Mouse (Mus musculus): Measurements from ENCODE around the gene Fev. TPM values are rescaled to one million over a fixed set of nuclear protein-coding genes. Genes with fewer than 3 reads are reported as not detected.

The Fev gene
- total RNA-seq (2023), result not detected

DNA sequence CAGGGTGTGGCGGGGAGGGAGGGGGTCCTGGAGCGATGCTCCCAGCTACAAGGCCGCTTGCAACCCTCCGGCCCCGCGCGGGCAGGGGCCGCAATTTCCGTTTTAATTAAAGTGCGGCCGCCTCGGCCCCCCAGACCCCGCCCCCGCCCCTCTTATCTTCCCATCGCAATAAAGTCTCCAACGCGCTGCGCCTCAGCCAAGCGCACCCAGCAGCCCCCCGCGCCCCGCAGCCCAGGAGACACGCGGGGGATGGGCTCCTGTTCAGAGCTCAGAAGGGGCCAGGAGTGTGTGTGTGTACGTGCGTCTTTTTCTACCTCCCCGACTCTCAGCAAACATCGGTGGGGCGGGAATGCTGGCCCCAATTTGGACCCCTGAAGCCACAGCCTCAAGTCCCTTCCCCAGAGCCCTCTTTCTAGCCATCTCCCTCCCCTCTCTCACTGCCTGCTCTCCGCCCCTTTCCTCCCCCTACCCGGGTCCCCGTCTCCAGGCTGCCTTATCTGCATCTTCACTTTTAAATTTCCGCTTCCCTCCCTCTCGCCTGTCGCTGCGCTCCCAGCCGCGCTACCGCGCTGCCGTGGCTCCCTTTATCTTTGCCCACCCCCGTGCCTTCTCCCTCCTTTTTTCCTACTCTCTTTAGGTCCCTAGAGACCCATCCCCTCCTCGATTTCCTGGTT, at the start of gene Fev:
Gene Fev, minus strand, starts transcription at position 51 of the 674 bp plus-strand sequence.

DNA sequence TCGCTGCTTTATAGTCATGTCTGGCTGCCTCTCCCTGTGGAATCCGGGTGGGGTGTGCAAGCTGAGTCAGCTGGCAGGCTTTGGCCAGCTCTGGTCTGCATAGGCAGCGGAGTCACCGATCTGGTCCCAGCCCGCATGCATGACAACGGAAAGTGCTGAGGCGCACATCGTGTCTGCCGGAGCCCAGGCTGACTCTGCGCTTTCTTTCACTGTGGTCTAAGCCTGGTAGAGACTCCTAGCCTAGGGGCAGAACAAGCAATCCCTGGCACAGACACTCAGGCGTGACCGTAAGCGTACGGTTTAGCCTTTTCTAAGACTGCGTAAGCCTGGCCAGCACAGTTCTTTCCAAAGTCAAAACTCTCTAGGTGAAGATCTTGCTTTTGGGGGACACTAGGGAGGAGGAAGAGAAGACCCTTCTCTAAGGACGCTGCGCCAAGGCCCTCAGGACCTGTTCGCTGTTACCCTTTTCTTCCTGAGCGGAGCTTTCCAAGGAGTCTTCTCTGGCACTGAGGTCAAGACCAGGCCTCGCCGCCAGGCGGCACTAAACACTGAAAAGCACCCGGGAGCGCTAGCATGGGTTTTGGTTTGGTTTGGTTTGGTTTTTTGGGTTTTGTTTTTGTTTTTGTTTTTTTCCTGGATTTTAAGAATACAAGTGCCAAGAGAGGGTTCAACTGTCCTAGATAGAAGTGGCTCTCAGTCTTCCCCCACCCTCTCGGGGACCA, 8.1 kb upstream of the Fev start, which contains the start of gene Cryba2:
Gene Cryba2, minus strand, starts transcription at position 10 of the 722 bp plus-strand sequence.

DNA sequence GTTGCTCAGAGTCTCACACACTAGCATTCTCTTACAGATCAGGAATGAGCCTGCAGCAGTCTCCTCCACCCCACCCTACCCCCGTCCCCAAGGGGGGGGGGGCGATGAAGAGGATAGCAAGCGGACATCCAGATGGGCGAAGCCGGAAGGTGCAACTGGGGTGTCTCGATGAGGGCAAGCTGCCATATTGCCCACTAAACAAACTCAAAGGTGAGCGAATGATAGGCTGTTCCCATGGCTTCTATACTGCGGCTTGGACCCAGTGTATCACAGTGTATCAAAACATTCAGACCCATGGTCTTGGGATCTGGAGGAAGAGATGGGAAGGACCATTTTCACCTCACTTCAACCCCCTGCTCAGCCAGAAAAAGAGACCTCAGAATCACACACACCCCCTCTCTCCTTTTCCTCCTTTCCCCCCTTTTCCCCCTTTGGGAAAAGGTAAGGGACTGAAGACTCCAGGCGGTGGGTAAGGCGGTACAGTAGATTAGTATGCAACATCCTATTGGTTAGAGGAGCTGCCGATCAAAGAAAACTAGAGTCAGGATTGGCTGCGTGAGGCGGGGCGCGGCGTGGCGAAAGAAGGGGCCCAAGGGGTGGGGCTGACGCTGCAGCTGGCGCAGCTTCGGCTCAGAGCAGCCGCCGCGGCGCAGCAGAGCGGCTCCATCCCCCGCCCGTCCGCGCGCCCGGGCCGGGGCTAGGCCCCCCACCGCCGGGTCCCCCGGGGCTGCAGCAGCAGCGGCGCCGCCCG, 30.7 kb downstream of the Fev start, which contains the start of gene Cdk5r2:
Gene Cdk5r2, plus strand, starts transcription at position 629 of the 751 bp plus-strand sequence.

Other genes starting within 250 kb of the Fev start
- gene Ttll4, start 223.7 kb downstream of the Fev start, total RNA-seq (2023), result 59.9 TPM
- gene Cyp27a1, start 171.8 kb downstream of the Fev start, total RNA-seq (2023), result 0.33 TPM
- gene Prkag3, start 136.2 kb downstream of the Fev start, total RNA-seq (2023), result not detected
- not detected for gene Wnt6, start 113.5 kb downstream of the Fev start, total RNA-seq (2023)
- 0.24 TPM for gene Wnt10a, start 93.9 kb downstream of the Fev start, total RNA-seq (2023)
- not detected for gene Cdk5r2, start 30.5 kb downstream of the Fev start, total RNA-seq (2023)
- not detected for gene Cryba2, start 7.7 kb upstream of the Fev start, total RNA-seq (2023)
- not detected for gene Cfap65, start 50.2 kb upstream of the Fev start, total RNA-seq (2023)
- gene Ihh, start 66.3 kb upstream of the Fev start, total RNA-seq (2023), result 0.24 TPM
- gene Nhej1, start 239.8 kb upstream of the Fev start, total RNA-seq (2023), result 4.0 TPM
- gene Slc23a3, start 248.5 kb upstream of the Fev start, total RNA-seq (2023), result 3.0 TPM